Mouse (Mus musculus): ENCODE measurements around the gene Gatc. TPM values are rescaled to one million over a fixed set of nuclear protein-coding genes. Genes with fewer than 3 reads are reported as not detected.
A peak's percentile ranks its signal among the peaks of the same experiment; 100 is the strongest.

The Gatc gene
- polyA plus RNA-seq, 1 experiment, result 12.9 TPM

DNA sequence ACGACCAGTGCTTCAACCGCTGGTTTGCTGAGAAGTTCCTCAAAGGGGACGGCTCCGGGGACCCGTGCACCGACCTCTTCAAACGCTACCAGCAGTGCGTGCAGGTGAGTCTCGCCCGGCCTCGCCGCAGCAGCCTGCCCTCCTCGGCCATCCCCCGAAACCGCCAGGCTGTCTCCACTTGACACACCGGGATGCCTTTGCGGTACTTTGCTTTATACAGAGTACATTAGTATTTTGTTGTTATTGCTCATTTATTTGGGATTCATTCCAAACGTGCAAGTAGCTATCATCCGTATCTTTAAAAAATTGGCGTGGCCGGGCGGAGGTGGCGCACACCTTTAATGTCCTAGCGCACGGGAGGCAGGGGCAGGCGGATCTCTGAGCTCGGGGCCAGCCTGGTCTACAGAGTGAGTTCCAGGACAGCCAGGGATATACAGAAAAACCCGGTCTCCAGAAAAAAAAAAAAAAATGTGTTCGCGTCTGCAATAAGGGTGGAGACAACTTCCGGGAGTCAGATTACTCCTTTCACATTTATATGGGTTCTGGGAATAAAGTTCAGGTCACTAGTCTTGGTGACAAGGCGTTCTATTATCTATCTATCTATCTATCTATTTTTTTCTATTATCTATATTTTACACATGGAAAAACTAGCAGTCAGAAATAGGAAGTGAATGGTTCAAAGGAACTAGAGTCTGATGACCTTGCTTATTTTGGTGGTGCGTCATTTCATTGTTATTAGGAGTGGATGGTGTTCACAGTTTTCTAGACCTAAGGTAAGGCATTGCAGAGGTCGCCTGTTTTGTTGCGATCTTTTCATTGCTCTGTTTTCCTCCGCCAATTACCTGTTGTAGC is 562 bp upstream of the Gatc start:
- H3K27me3 ChIP-seq (ENCODE audit: control insufficient read depth, insufficient read depth, low read length, poor library complexity, severe bottlenecking), result no peaks in the 10 kb centered on the region
- H3K27ac ChIP-seq (ENCODE audit: insufficient read depth, low read length), result no peak overlapping the region
- H3K36me3 ChIP-seq (ENCODE audit: control insufficient read depth, insufficient read depth, low read length, poor library complexity, severe bottlenecking), result peaks cover 31% of the 10 kb centered on the region

DNA sequence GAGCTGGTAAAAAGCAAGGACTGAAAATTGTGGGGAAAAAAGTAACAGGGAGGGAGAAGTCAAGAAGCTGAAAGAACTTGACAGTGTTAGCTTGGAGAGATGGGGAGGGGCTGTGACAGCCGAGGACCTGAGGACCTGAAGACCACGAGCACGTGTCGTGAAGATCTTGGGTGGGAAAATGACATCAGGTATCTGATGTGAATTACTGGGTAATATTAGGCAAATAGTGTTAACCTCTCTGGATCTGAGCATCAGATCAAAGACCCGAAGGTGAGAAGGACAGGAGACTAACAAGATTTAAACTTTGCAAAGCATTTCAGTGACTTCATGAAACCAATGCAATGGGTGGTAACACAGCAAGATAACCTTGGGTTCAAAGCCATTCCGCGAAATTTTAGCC is 971 bp downstream of the Gatc start:
- Histone ChIP-seq H3K9me3 (replicated peaks; ENCODE audit: control insufficient read depth, insufficient read depth, low read length, poor library complexity, severe bottlenecking) (no peaks in the 10 kb centered on the region), H3K9ac (ENCODE audit: low read depth, poor library complexity, severe bottlenecking) (no peak overlapping the region), H3K27me3 (ENCODE audit: control insufficient read depth, insufficient read depth, low read length, poor library complexity, severe bottlenecking) (no peaks in the 10 kb centered on the region), H3K27ac (ENCODE audit: insufficient read depth, low read length) (no peak overlapping the region), H3K4me1 (ENCODE audit: control insufficient read depth, insufficient read depth, low read length) (no peaks in the 10 kb centered on the region), H3K36me3 (ENCODE audit: control insufficient read depth, insufficient read depth, low read length, poor library complexity, severe bottlenecking) (peaks cover 30% of the 10 kb centered on the region), H3K4me3 (ENCODE audit: low read depth, low read length) (no peak overlapping the region)
- TF ChIP-seq POLR2A (IDR thresholded peaks at IDR 0.05; ENCODE audit: insufficient read depth, low read length) (no peak), EP300 (IDR thresholded peaks at IDR 0.05; ENCODE audit: insufficient read depth, low read depth, low read length) (no peak), CTCF (IDR thresholded peaks at IDR 0.05; ENCODE audit: low read depth, low read length) (no peak)

More for the DNA sequence above, 562 bp upstream of the Gatc start:
- H3K4me3 ChIP-seq (ENCODE audit: low read depth, low read length), result peak overlapping the region; percentile 76
- H3K9ac ChIP-seq (ENCODE audit: low read depth, poor library complexity, severe bottlenecking), result peak overlapping the region; percentile 80
- H3K9me3 ChIP-seq (replicated peaks; ENCODE audit: control insufficient read depth, insufficient read depth, low read length, poor library complexity, severe bottlenecking), result no peaks in the 10 kb centered on the region
- no peaks in the 10 kb centered on the region for H3K4me1 ChIP-seq (ENCODE audit: control insufficient read depth, insufficient read depth, low read length)
- TF ChIP-seq POLR2A (IDR thresholded peaks at IDR 0.05; ENCODE audit: insufficient read depth, low read length) (no peak), CTCF (IDR thresholded peaks at IDR 0.05; ENCODE audit: low read depth, low read length) (no peak), EP300 (IDR thresholded peaks at IDR 0.05; ENCODE audit: insufficient read depth, low read depth, low read length) (no peak)

DNA sequence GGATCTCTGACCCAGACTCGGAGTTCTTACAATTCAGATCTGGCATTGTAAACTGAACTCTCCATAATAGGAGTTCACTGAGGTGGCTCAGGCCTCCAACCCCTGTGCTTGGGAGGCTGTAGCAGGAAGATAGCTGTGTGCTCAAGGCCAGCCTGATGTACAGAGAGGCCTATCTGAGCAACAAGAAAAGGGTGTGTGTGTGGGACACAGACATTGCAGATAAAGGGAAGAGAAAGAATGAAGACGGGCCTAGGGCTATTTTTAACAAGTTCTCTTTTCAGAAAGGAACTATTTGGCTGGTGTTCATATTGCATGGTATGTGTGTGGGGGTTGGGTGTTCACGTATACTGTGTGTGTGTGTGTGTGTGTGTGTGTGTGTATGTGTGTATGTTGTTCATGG is 7.4 kb downstream of the Gatc start:
- no peak for TF ChIP-seq CTCF (IDR thresholded peaks at IDR 0.05; ENCODE audit: low read depth, low read length)
- TF ChIP-seq EP300 (IDR thresholded peaks at IDR 0.05; ENCODE audit: insufficient read depth, low read depth, low read length), result no peak
- no peak for TF ChIP-seq POLR2A (IDR thresholded peaks at IDR 0.05; ENCODE audit: insufficient read depth, low read length)
- peaks cover 45% of the 10 kb centered on the region for H3K36me3 ChIP-seq (ENCODE audit: control insufficient read depth, insufficient read depth, low read length, poor library complexity, severe bottlenecking)
- H3K27ac ChIP-seq (ENCODE audit: insufficient read depth, low read length), result no peak overlapping the region

DNA sequence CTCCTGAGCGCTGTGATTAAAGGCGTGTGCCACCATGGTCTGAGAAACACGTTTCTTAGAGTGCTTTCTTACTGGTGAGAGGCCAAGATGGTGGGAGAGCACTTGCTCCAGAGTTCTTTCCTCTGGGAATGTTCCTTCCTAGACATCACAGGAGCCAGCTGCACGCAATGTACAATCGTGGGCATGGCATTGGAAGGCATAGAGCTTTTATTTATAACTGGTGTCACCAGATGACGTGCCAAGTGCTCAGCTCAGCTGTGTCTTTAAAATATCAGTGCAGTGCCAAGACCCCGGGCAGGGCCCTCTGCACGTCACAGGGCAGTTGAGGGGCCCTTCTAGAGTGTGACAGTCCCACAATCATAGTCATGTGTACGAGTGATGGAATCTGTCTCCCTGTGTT is 10.0 kb downstream of the Gatc start:
- H3K36me3 ChIP-seq (ENCODE audit: control insufficient read depth, insufficient read depth, low read length, poor library complexity, severe bottlenecking), result peaks cover 45% of the 10 kb centered on the region

More for the DNA sequence above, 7.4 kb downstream of the Gatc start:
- Histone ChIP-seq H3K27me3 (ENCODE audit: control insufficient read depth, insufficient read depth, low read length, poor library complexity, severe bottlenecking) (no peaks in the 10 kb centered on the region), H3K4me3 (ENCODE audit: low read depth, low read length) (no peak overlapping the region), H3K9me3 (replicated peaks; ENCODE audit: control insufficient read depth, insufficient read depth, low read length, poor library complexity, severe bottlenecking) (no peaks in the 10 kb centered on the region), H3K4me1 (ENCODE audit: control insufficient read depth, insufficient read depth, low read length) (no peaks in the 10 kb centered on the region), H3K9ac (ENCODE audit: low read depth, poor library complexity, severe bottlenecking) (no peak overlapping the region)

DNA sequence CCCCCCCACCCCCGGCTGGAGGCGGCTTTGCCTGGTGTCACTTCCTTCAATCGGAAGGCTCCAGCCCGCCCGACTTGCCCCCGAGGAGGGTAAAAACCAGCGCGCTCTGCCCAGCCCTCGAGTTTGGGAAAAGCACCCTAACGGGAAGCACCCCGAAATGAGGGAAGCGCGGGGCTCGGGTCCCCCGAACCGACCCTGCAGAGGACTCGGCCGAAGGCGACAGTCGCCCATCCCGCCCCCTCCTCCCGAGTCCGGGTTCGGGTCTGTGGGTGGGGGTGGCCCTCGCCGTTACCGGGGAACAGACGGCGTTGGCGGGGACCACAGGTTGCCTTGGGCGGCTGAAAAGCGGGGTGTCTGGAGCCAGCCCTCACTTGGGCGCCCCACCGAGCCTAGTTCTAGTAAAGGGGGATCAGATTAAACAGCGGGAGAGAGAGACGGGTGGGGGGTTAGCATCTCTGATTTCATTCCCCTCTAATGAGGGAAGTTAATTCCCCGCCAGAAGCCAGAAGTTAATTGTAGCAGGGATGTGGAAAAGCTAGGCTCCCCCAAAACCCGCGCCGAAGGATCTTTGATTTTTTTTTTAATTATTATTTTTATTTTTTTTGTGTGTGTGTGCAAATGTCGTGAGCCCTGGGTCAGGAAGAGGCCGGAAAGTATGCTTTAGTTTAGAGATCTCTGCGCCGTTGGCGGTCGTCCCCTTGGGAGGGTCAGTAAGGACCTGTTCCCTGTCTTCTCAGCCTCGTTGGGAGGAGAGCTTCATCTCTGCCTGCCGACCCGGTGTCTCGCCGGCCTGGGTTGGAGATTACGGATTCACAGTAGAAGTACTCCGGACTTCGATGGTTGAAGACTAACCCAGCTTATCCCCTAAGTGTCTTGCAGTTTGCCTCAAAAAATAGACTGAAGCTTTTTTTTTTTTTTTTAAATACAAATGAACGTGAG is 13.1 kb downstream of the Gatc start:
- peaks cover 18% of the 10 kb centered on the region for H3K36me3 ChIP-seq (ENCODE audit: control insufficient read depth, insufficient read depth, low read length, poor library complexity, severe bottlenecking)
- H3K9me3 ChIP-seq (replicated peaks; ENCODE audit: control insufficient read depth, insufficient read depth, low read length, poor library complexity, severe bottlenecking), result no peaks in the 10 kb centered on the region
- no peaks in the 10 kb centered on the region for H3K27me3 ChIP-seq (ENCODE audit: control insufficient read depth, insufficient read depth, low read length, poor library complexity, severe bottlenecking)
- peak overlapping the region; percentile 89 for H3K9ac ChIP-seq (ENCODE audit: low read depth, poor library complexity, severe bottlenecking)
- H3K27ac ChIP-seq (ENCODE audit: insufficient read depth, low read length), result no peak overlapping the region
- H3K4me1 ChIP-seq (ENCODE audit: control insufficient read depth, insufficient read depth, low read length), result no peaks in the 10 kb centered on the region
- H3K4me3 ChIP-seq (ENCODE audit: low read depth, low read length), result peak overlapping the region; percentile 68
- no peak for TF ChIP-seq CTCF (IDR thresholded peaks at IDR 0.05; ENCODE audit: low read depth, low read length)
- TF ChIP-seq POLR2A (IDR thresholded peaks at IDR 0.05; ENCODE audit: insufficient read depth, low read length), result no peak
- no peak for TF ChIP-seq EP300 (IDR thresholded peaks at IDR 0.05; ENCODE audit: insufficient read depth, low read depth, low read length)

More for the DNA sequence above, 10.0 kb downstream of the Gatc start:
- Histone ChIP-seq H3K27me3 (ENCODE audit: control insufficient read depth, insufficient read depth, low read length, poor library complexity, severe bottlenecking) (no peaks in the 10 kb centered on the region), H3K9me3 (replicated peaks; ENCODE audit: control insufficient read depth, insufficient read depth, low read length, poor library complexity, severe bottlenecking) (no peaks in the 10 kb centered on the region), H3K4me3 (ENCODE audit: low read depth, low read length) (no peak overlapping the region), H3K4me1 (ENCODE audit: control insufficient read depth, insufficient read depth, low read length) (no peaks in the 10 kb centered on the region), H3K27ac (ENCODE audit: insufficient read depth, low read length) (no peak overlapping the region), H3K9ac (ENCODE audit: low read depth, poor library complexity, severe bottlenecking) (no peak overlapping the region)
- no peak for TF ChIP-seq CTCF (IDR thresholded peaks at IDR 0.05; ENCODE audit: low read depth, low read length)
- no peak for TF ChIP-seq POLR2A (IDR thresholded peaks at IDR 0.05; ENCODE audit: insufficient read depth, low read length)
- no peak for TF ChIP-seq EP300 (IDR thresholded peaks at IDR 0.05; ENCODE audit: insufficient read depth, low read depth, low read length)
